Mouse (Mus musculus): ENCODE measurements around the gene RPS10-NUDT3. TPM values are rescaled to one million over a fixed set of nuclear protein-coding genes. Genes with fewer than 3 reads are reported as not detected.

Gene RPS10-NUDT3
- polyA plus RNA-seq, 1 experiment from 2014 or later: not detected

GRCm38 (mm10) chr17:27571315-27571714 lies 63.7 kb downstream of the RPS10-NUDT3 start:
- DNase-seq: no peak
- no peak overlapping the region for H3K4me3 ChIP-seq (replicated peaks)
- H3K27me3 ChIP-seq: no peaks in the 10 kb centered on the region; the same call in 1 of the 2 replicates
- peaks cover 54% of the 10 kb centered on the region for H3K4me1 ChIP-seq (replicated peaks)
- WGBS (ENCODE audit: insufficient replicate concordance): 62% methylated on average over 8 of the region's 8 CpGs
- no peak overlapping the region for H3K9ac ChIP-seq
- no peak for ATAC-seq (ENCODE audit: low read depth)
- no peak overlapping the region for H3K27ac ChIP-seq
- H3K9me3 ChIP-seq (replicated peaks): no peaks in the 10 kb centered on the region
- H3K36me3 ChIP-seq: peaks cover 6% of the 10 kb centered on the region
- no peak overlapping the region for H3K4me2 ChIP-seq

DNA sequence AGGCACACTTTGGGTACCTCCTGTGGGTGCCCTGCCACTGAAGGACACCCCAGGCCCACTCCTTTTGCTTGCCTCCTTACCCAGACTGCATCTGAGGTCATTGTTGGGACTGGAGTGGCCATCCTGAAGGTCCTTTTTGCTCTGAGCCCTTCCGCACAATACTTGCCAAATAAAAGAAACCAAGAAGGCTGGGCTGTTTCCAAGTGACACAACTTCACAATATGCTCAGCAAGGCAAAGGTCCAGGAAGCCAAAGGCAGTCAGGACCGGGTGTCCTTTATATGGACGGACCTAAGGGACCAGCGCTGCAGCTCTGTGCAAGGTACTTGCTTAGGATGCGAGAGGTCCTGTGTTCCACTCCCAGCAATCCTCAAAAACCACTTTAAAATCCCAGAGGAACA lies 66.8 kb downstream of the RPS10-NUDT3 start:
- 82% methylated on average over 5 of the region's 5 CpGs for WGBS (ENCODE audit: insufficient replicate concordance)
- Histone ChIP-seq H3K9ac (no peak overlapping the region), H3K27ac (no peak overlapping the region), H3K4me3 (replicated peaks) (no peak overlapping the region), H3K27me3 (no peaks in the 10 kb centered on the region; the same call in 1 of the 2 replicates), H3K4me2 (no peak overlapping the region), H3K36me3 (peaks cover 8% of the 10 kb centered on the region; the same call in 1 of the 2 replicates), H3K9me3 (replicated peaks) (no peaks in the 10 kb centered on the region), H3K4me1 (replicated peaks) (peaks cover 53% of the 10 kb centered on the region)
- no peak for ATAC-seq (ENCODE audit: low read depth)
- DNase-seq: no peak

GRCm38 (mm10) chr17:27565942-27566267 lies 69.1 kb downstream of the RPS10-NUDT3 start:
- ATAC-seq (ENCODE audit: low read depth): no peak; the same call in 1 of the 2 replicates
- Histone ChIP-seq H3K4me3 (replicated peaks) (peak overlapping the region; percentile 70), H3K4me1 (replicated peaks) (peaks cover 61% of the 10 kb centered on the region), H3K27me3 (no peaks in the 10 kb centered on the region; the same call in 1 of the 2 replicates), H3K27ac (no peak overlapping the region), H3K9ac (peak overlapping the region; percentile 84), H3K36me3 (peaks cover 20% of the 10 kb centered on the region), H3K4me2 (peak overlapping the region; percentile 99), H3K9me3 (replicated peaks) (no peaks in the 10 kb centered on the region)
- WGBS (ENCODE audit: insufficient replicate concordance): under 1% methylated on average over 13 of the region's 13 CpGs
- DNase-seq: no peak

DNA sequence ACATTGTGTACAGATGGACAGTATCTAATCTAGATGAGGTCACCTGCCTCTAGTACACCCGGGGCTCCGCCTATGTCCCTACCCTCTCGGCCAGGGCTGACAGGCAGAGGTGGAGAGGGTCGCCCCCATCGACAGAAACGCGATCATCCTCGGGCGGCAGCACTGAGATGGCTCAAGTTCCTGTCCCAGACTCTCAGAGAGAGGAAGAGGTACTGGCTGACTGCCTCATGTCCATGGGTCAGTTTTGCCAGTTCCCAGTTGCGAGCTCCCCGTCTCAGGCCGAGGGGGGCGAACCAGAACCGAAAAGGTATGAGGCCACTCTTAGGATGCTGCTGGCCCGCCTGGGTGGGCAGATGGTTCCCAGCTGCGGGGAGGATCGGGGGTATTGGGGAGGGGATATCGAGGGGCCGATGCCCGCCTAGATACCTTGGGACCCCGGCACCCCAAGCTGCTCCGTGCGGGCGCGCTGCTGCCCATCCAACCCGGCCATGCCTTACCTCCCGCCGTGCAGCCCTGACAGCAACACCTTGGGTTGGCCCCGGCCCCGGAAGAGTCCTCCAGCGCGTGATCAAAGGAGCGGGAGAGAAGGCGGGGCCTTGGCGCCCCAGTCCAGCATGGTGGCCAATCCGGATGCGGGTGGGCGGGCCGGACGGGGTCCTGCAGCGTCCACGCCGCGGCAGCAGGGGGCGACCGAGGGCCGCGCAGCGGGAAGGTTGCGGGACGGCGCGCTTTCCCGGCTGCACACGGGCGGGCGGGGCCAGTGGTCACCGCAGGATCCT lies 69.7 kb downstream of the RPS10-NUDT3 start, which contains the start of gene AI413582:
TSS of gene AI413582 (minus strand) at position 594 of the 779 bp plus-strand sequence.
- peak within 1 kb of the TSS; percentile 70 for H3K4me3 ChIP-seq (replicated peaks)
- under 1% methylated on average over 58 of the region's 58 CpGs for WGBS (ENCODE audit: insufficient replicate concordance)
- no peaks in the 10 kb centered on the region; the same call in 1 of the 2 replicates for H3K27me3 ChIP-seq
- peaks cover 66% of the 10 kb centered on the region for H3K4me1 ChIP-seq (replicated peaks)
- peak within 1 kb of the TSS; percentile 84 for H3K9ac ChIP-seq
- peak within 1 kb of the TSS; percentile 79 for H3K27ac ChIP-seq
- ATAC-seq (ENCODE audit: low read depth) (peak; percentile 92), DNase-seq (peak; percentile 94)
- no peaks in the 10 kb centered on the region for H3K9me3 ChIP-seq (replicated peaks)
- peak within 1 kb of the TSS; percentile 99 for H3K4me2 ChIP-seq
- H3K36me3 ChIP-seq: peaks cover 25% of the 10 kb centered on the region

GRCm38 (mm10) chr17:27564391-27565162 lies 70.4 kb downstream of the RPS10-NUDT3 start:
- WGBS (ENCODE audit: insufficient replicate concordance): 8% methylated on average over 20 of the region's 20 CpGs
- DNase-seq: peak; percentile 37
- H3K27ac ChIP-seq: peak overlapping the region; percentile 79

DNA sequence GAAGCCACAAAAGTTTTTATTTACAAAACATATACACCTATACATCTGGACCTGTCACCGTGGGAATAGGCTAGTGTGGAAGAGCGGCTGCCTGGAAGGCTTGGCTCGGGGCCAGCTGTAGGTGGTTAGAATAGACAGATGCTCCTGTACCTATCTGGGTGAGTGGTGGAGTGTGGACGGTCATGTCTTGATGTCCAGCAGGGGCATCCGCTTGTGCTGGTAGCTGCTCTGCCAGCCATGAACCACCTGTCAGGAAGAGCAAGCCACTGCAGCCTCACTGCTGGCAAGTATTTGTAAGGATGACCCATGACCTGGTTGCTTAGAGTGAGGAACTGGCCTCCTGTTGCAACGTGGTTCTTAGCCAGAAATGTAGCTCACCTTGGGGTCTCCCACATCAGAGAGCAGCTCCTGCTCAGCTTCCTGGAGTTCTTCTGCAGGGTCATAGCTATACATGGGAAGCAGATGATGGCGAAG lies 71.2 kb downstream of the RPS10-NUDT3 start:
- H3K9ac ChIP-seq: no peak overlapping the region
- H3K4me1 ChIP-seq (replicated peaks): peaks cover 74% of the 10 kb centered on the region
- DNase-seq (no peak), ATAC-seq (ENCODE audit: low read depth) (no peak)
- WGBS (ENCODE audit: insufficient replicate concordance): 47% methylated on average over 7 of the region's 7 CpGs
- H3K4me2 ChIP-seq: peak overlapping the region; percentile 99
- no peaks in the 10 kb centered on the region; the same call in 1 of the 2 replicates for H3K27me3 ChIP-seq
- peak overlapping the region; percentile 79; the same call in 1 of the 2 replicates for H3K27ac ChIP-seq
- H3K36me3 ChIP-seq: peaks cover 37% of the 10 kb centered on the region
- no peaks in the 10 kb centered on the region for H3K9me3 ChIP-seq (replicated peaks)
- peak overlapping the region; percentile 70; the same call in 1 of the 2 replicates for H3K4me3 ChIP-seq (replicated peaks)

More at GRCm38 (mm10) chr17:27564391-27565162, 70.4 kb downstream of the RPS10-NUDT3 start:
- Histone ChIP-seq H3K27me3 (no peaks in the 10 kb centered on the region; the same call in 1 of the 2 replicates), H3K36me3 (peaks cover 32% of the 10 kb centered on the region), H3K4me3 (replicated peaks) (peak overlapping the region; percentile 70), H3K9me3 (replicated peaks) (no peaks in the 10 kb centered on the region), H3K9ac (peak overlapping the region; percentile 84), H3K4me2 (peak overlapping the region; percentile 99), H3K4me1 (replicated peaks) (peaks cover 70% of the 10 kb centered on the region)
- peak; percentile 12; the same call in 1 of the 2 replicates for ATAC-seq (ENCODE audit: low read depth)

DNA sequence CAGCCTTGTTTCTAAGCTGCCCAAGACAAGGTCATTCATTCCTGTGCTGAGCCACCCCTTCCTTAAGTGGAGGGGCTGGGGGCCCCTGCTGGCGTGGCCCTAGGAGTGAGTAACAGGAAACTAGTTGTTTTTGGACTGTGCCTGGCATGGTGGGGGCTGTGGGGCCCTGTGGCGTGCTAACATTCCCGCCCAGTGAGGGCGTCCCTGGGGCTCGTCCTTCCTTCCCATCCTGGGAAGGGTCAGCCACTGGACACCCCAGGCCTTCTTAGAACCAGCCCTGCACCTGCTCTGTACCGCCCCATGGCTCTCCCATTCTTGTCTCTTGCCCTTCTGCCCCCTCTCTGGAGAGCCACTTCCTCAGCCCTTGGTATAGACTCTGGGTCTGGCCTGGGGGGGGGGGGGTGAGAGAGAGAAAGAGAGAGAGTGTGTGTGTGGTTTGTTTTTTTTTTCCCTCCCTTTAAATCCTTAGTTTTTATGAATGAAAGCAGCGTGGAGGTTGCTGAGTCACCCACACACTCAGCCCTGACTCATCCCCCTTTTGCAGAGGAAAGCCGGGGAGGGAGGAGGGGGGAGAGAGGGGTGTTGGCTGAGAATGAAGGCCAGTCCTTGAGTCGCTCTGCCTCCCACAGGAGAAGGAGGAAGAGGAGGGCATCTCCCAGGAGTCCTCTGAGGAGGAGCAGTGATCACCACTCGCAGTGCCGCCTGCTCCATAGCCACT lies 73.1 kb downstream of the RPS10-NUDT3 start:
- no peak for ATAC-seq (ENCODE audit: low read depth)
- DNase-seq: no peak
- Histone ChIP-seq H3K9me3 (replicated peaks) (no peaks in the 10 kb centered on the region), H3K4me2 (0 out of 2 replicates have a peak overlapping the region, but pooled peaks have one; percentile 17), H3K4me3 (replicated peaks) (no peak overlapping the region), H3K27ac (peak overlapping the region; percentile 10), H3K36me3 (peaks cover 37% of the 10 kb centered on the region), H3K27me3 (no peaks in the 10 kb centered on the region), H3K4me1 (replicated peaks) (peaks cover 84% of the 10 kb centered on the region), H3K9ac (no peak overlapping the region)
- 48% methylated on average over 11 of the region's 11 CpGs for WGBS (ENCODE audit: insufficient replicate concordance)

DNA sequence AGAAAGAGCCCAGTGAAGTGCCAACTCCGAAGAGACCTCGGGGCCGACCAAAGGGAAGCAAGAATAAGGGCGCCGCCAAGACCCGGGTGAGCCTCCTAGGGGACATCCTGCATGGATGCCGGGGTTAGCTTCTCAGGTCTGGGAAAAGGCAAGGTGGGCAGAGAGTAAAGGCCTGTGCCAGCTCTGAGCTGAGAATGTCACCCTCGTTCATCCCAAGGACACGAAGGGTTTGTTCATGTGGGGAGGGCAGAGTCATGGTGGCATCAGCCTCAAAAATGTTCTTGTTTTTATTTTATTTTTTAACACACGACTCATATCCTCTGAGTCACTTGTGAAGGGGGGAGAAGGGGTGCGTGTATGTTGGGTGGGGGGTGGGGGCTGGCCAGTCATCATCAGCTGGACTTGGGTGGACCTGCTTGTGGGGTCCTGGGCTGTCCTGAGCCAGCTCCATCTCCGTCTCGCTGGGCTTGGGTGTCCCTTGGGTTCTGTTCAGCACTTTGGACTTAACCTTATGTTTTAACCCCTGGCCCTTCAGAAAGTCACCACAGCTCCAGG lies 74.0 kb downstream of the RPS10-NUDT3 start:
- Histone ChIP-seq H3K36me3 (peaks cover 37% of the 10 kb centered on the region), H3K4me1 (replicated peaks) (peaks cover 78% of the 10 kb centered on the region), H3K9me3 (replicated peaks) (no peaks in the 10 kb centered on the region), H3K4me3 (replicated peaks) (no peak overlapping the region), H3K27me3 (no peaks in the 10 kb centered on the region), H3K4me2 (no peak overlapping the region), H3K9ac (no peak overlapping the region; the same call in 1 of the 2 replicates), H3K27ac (peak overlapping the region; percentile 10)
- ATAC-seq (ENCODE audit: low read depth) (no peak), DNase-seq (no peak)
- 71% methylated on average over 13 of the region's 13 CpGs for WGBS (ENCODE audit: insufficient replicate concordance)

DNA sequence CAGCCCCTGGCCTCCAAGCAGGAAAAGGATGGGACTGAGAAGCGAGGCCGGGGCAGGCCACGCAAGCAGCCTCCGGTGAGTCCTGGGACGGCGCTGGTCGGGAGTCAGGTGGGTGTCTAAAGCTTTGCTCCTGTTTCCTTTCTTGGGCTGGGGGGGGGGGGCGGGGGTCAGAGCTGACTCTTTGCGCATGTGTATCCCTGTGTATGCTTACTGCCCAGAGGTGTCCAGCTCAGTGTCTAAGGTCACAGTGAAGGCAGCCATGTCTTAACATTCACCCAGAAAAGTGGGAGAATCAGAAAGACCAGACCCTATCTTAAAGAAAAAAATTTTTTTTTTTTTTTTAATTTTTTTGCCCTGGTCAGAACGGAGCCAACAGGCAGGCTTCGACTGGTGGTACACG lies 75.4 kb downstream of the RPS10-NUDT3 start:
- peaks cover 80% of the 10 kb centered on the region for H3K4me1 ChIP-seq (replicated peaks)
- H3K4me2 ChIP-seq: peak overlapping the region; percentile 97
- H3K9ac ChIP-seq: peak overlapping the region; percentile 91
- H3K27ac ChIP-seq: peak overlapping the region; percentile 2; the same call in 1 of the 2 replicates
- DNase-seq: no peak
- H3K4me3 ChIP-seq (replicated peaks): peak overlapping the region; percentile 80
- H3K9me3 ChIP-seq (replicated peaks): no peaks in the 10 kb centered on the region
- H3K36me3 ChIP-seq: peaks cover 37% of the 10 kb centered on the region
- ATAC-seq (ENCODE audit: low read depth): no peak
- no peaks in the 10 kb centered on the region for H3K27me3 ChIP-seq
- 38% methylated on average over 12 of the region's 12 CpGs for WGBS (ENCODE audit: insufficient replicate concordance)

GRCm38 (mm10) chr17:27558845-27559244 lies 76.2 kb downstream of the RPS10-NUDT3 start:
- H3K4me2 ChIP-seq: peak overlapping the region; percentile 97
- ATAC-seq (ENCODE audit: low read depth) (no peak), DNase-seq (no peak)
- no peaks in the 10 kb centered on the region for H3K27me3 ChIP-seq
- H3K4me3 ChIP-seq (replicated peaks): peak overlapping the region; percentile 80
- peaks cover 34% of the 10 kb centered on the region for H3K36me3 ChIP-seq
- peak overlapping the region; percentile 95 for H3K27ac ChIP-seq
- 3% methylated on average over 5 of the region's 5 CpGs for WGBS (ENCODE audit: insufficient replicate concordance)
- peaks cover 80% of the 10 kb centered on the region for H3K4me1 ChIP-seq (replicated peaks)
- peak overlapping the region; percentile 91 for H3K9ac ChIP-seq
- no peaks in the 10 kb centered on the region for H3K9me3 ChIP-seq (replicated peaks)
